Mouse (Mus musculus) 3134 (cell line): ENCODE data around the gene Uqcrc1.

Experiments used
- DNase-seq: peaks from one replicate; pipeline ENCODE4 v3.0.0-alpha.2; 2011; ENCODE audit warnings: low spot score; ENCODE audit not compliant: insufficient read length; ENCODE audit errors: extremely low read depth

Gene Uqcrc1

DNA sequence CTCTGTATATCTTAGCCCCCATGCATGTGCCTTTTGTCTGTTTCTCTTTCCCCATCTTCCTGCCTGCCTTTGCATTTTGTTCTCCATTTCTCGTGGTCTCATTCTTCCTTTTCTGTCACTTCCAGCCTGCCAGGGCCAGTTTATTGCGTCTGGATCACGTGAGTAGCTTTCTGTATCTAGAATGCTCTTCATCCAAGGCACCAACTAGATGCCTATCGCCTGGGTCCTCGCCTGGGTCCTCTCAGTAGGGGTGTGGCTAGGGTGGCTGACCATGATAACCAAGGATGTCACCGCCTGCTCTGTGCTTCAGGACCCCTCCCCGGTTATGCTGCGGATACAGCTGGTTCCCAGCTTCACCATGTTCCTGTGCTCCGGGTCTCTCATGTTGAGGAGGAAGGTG lies 46.8 kb downstream of the Uqcrc1 start:
- DNase-seq, result no peak

DNA sequence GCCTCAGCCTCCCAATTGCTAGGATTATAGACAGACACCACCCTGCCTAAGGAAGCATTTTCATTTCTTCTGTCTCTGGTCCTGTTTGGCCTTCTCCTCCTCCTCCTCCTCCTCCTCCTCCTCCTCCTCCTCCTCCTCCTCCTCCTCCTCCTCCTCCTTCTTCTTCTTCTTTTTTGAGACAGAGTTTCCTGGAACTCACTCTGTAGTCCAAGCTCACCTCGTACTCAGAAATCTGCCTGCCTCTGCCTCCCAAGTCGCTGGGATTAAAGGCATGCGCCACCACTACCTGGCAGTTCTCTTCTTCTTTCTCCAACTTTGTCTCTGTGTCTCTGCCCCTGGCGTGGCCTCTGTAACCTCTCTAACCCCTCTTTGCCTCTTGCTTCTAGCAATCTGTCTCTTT lies 49.3 kb downstream of the Uqcrc1 start, which contains the start of gene Ucn2:
Gene Ucn2 (plus strand): TSS at position 301 of the 400 bp plus-strand sequence.
- DNase-seq, result no peak

DNA sequence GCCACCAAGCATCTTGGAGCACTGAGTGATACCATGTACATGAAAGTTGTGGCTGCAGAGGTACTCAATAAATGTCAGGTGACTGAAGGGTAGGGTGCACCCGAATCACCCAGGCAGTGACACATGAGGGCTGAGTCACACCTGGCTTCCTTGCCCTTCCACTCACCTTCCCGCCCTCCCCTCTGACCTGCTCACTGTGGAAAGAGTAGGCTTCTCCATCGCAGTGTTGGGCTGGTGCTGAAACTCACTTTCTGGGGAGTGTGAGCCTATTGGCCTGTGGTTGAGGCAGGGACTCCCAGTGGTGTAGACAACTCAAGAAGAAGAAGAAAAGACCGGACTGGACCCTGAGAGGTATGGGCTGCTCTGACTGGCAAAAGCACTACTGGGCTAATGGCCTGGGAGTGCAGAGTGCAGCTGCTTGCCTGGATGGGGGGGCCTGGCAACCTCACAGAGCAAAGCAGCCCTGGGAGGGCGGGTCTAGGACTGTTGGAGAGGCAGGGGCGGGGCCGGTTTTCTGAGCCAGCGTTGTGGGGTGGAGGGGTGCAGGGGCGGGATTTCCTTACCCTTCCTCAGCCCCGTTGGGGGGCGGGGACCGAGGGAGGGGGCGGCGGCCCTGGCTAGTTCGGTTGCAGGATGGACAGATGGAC lies 51.4 kb downstream of the Uqcrc1 start:
- DNase-seq, result no peak

DNA sequence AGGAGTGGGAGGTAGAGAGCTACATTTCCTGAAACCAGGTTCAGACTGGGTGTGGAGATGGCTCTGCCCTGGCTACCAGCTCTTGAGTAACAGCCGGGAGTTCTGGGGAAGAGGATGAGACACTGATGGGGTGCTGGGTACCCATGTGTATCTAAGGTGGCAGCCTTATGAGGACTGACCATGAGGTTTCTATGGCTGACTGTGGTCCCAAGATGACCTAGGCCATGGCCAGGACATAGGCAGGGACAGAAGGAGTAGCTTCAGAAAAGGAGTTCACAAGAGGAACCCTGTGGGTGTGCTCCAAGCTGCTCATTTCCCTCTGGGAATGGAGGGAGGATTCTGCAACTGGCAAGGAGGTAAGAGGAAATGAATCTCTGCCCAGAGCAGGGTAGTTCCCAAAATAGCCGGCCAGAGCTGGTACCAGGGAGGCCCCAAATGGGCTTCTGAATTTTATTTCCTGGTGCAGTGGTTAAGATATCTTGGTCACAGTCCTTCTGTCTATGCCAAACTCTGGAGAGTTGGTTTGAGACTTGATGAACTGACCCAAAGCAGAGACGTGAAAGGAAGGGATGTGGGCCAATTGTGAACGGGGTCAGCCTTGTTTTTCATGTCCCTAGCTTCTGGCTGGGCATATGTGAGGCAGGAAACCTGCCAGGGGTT lies 53.5 kb downstream of the Uqcrc1 start:
- DNase-seq, result no peak

DNA sequence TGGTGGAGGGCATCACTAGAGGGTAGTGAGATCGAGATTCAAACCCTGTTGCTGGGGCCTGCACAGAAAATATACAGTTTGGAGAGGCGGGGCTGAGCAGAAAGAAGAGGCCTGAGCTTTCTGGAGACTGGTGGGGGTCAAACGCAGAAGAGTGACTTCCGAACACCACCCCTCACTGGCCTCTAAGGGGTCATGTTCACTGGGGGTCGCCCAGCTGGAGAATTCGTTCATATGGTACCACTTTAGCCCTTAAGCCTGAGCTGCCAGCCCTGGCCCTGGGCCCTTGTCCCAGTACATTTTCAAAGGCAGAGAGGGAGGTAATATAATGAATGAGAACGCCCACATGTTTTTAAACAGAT lies 54.0 kb downstream of the Uqcrc1 start:
- DNase-seq, result no peak

DNA sequence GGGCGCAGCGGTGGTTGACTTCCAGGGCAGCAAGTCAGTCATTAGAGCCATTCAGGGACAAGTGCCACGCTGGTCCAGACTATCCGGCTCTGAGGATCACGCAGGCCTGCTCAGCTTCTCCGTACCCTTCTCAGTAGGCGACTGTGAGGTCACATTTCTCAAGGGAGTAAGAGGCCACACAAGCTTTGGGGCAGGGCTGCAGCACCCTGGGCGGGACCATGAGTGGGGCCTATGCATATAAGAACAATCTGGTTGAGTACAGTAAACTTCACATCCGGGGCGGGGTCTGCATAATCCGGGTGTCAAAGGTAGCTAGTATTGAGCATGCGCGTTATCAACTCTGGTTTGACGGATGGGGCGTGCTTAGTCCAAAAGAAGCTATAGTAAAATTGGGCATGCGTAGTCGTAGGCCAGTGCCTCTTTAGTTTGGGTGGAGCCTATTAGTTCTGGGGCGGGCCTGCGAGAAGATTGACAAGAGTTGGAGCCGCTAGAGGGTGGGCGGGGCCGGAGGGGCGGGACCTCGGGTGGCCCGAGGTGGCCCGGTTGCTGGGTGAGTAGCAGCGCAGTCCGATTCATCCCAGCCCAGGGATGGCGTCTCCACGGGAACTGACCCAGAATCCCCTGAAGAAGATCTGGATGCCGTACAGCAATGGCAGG lies 55.1 kb downstream of the Uqcrc1 start, which contains the start of gene Pfkfb4:
Gene Pfkfb4 (plus strand): TSS at position 351 of the 657 bp plus-strand sequence.
- DNase-seq, result peak; percentile 96

DNA sequence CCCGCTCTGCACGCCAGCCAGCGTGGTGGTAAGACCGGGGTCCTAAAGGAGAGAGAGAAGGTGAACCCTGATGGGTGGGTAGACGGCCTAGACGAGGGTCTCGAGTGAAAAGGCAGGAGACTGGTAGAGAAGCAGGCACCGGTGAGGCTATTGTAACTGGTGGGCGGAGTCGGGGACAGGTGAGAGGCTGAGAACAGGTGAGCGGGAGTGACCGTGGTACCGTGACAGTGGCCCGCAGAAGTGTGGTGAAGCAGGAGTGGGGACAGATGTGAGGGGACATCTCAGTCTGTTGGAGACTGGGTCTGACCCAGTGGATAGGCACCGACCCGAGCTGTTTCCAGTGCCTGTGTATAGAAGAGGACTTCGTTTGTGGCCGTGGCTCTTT lies 55.6 kb downstream of the Uqcrc1 start:
- DNase-seq, result no peak

DNA sequence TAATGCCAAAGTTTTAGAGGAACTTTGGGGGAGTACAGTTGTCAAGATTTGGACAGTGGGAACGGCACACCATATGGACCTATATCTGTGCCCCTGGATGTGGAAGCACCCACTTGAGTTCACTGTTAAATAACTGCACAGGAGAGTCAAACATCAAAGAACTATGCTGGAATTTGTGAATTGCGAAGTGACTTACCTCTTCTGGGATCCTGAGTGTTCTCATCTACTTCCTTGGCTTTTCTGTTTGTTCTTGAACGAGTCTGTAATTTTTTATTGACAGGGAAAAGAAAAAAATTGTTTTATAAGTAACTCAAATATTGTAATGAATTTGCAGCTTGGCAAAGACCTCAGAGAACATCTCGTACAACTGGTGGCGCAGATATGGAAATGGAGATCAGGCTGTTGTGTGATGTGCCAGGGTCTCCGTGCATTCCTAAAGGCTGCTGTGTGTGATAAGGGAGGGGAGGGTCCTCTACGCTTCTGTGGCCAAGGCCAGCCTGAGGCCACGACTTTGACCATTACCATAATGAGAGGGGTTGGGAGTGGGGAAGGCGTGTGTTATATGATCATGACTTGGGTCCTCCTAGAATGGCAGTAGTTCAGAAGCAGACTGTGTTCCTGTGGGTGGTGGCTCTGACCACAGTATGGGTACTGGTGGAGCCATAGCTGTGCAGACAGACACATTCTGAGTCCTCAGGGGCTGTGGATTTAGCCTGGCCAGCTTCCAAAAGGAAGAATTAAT lies 56.4 kb downstream of the Uqcrc1 start:
- no peak for DNase-seq

DNA sequence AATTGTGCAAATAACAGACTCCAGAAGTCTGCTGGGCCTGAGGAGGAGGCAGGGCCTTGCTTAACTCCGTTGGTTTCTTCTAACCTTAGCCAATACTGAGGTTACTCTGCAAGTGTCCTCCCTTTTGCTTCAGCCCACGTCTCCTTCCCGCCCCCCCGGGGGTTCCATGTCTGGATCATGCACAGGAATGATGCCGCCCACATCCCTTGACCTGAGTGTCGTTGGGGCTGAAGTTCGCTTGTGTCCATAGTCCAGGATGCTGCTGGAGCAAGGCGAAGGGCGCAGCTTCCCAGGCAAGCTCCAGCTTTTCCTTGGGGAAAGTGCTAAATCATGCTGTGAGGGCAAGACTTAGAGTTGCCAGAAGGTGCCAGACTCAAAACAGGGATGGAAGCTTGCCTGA lies 60.0 kb downstream of the Uqcrc1 start:
- DNase-seq, result no peak

DNA sequence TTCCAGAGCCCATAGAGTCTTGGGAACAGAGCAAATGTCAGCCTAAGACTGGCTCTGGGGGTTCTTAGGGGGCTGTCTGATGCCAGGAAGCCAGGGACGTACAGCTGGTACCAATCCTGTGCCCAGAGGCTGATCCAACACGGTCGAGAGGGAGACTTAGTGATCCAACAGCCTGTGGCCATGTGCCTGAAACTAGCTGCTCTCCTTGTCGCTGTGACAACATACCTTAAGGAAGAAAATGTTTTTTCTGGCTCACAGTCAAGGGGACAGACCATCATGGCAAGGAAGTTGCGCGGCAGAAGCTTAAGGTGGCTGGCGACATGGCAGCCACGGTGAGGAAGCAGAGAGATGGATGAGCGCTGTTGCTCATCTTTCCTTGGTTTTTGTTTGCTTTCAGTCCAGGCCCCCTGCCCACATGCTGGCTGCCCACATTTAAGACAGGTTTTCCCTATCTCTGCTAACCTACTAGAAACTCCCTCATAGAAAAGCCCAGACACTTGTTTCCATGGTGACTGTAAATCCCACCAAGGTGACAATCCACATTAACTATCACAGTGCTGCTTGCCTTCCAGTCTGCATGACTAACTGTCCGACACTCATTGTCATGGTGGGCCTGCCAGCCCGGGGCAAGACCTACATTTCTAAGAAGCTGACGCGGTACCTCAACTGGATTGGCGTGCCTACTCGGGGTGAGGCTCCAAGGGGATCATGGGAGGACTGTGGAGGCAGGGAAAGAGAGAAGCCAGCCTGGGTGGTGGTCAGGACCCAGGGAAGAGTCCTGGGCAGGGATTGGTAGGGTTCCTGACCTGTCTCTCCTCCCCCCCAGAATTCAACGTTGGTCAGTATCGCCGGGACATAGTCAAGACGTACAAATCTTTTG lies 62.1 kb downstream of the Uqcrc1 start:
- DNase-seq, result no peak

DNA sequence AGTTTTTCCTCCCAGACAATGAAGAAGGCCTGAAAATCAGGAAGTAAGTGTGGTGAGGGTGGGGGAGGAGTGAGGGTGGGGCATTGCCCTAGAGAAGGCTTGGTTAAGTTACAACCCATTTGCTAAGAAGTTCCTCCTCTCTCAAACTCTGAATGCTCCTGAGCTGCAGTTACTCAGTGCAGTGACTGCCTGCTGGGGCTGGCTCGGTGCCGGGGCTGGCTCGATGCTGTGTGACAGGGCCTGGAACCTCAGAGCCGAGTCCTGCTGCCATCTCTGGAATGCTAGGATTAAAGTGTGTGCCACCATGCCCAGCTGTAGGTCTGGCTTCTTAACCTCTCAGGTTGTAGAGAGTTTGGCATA lies 62.7 kb downstream of the Uqcrc1 start:
- DNase-seq, result peak; percentile 30
